Mouse (Mus musculus) myocyte (in vitro differentiated cells): ENCODE data around the gene Homer2.

Experiments
- CEBPB ChIP-seq: IDR thresholded peaks from 2 replicates; pipeline ENCODE4 v1.6.1; 2011; ENCODE audit warnings: mild to moderate bottlenecking, moderate library complexity; ENCODE audit not compliant: poor library complexity, insufficient read depth, severe bottlenecking
- E2F4 ChIP-seq: IDR thresholded peaks from one replicate; pipeline ENCODE4 v1.6.1; 2011; ENCODE audit warnings: mild to moderate bottlenecking, control low read depth, moderate library complexity; ENCODE audit not compliant: insufficient read depth
- MAX ChIP-seq: IDR thresholded peaks from one replicate; pipeline ENCODE4 v1.6.1; 2011; ENCODE audit warnings: low read depth, mild to moderate bottlenecking, control low read depth
- MYOD1 ChIP-seq, 3 experiments: IDR thresholded peaks; one replicate each; pipeline ENCODE4 v1.6.1; 2011; ENCODE audit warnings: control low read depth in 2 of 3, low read depth in 2 of 3, mild to moderate bottlenecking in 2 of 3, moderate library complexity in 1 of 3; ENCODE audit not compliant: insufficient read length in 2 of 3, control insufficient read depth in 1 of 3
- MYOG ChIP-seq, 3 experiments: IDR thresholded peaks; one replicate each; pipeline ENCODE4 v1.6.1; 2011; ENCODE audit warnings: control low read depth in 2 of 3, low read depth in 2 of 3, mild to moderate bottlenecking in 2 of 3; ENCODE audit not compliant: insufficient read length in 2 of 3, control insufficient read depth in 1 of 3, insufficient read depth in 1 of 3
- POLR2A ChIP-seq: IDR thresholded peaks from one replicate; pipeline ENCODE4 v1.6.1; 2011; ENCODE audit warnings: low read depth, mild to moderate bottlenecking, control low read depth, moderate library complexity; ENCODE audit not compliant: insufficient read length
- POLR2AphosphoS2 ChIP-seq: IDR thresholded peaks from one replicate; pipeline ENCODE4 v1.6.1; 2011; ENCODE audit warnings: low read depth, control low read depth; ENCODE audit not compliant: insufficient read length
- REST ChIP-seq: IDR thresholded peaks from one replicate; pipeline ENCODE4 v1.6.1; 2011; ENCODE audit warnings: mild to moderate bottlenecking, control low read depth, moderate library complexity; ENCODE audit not compliant: insufficient read depth, insufficient read length
- SRF ChIP-seq: IDR thresholded peaks from one replicate; pipeline ENCODE4 v1.6.1; 2011; ENCODE audit warnings: low read depth; ENCODE audit not compliant: control insufficient read depth, insufficient read length
- TCF12 ChIP-seq: IDR thresholded peaks from one replicate; pipeline ENCODE4 v1.6.1; 2011; ENCODE audit warnings: mild to moderate bottlenecking, control low read depth; ENCODE audit not compliant: poor library complexity, insufficient read depth, severe bottlenecking
- TCF3 ChIP-seq: IDR thresholded peaks from one replicate; pipeline ENCODE4 v1.6.1; 2011; ENCODE audit warnings: low read depth, control low read depth; ENCODE audit not compliant: insufficient read length
- USF1 ChIP-seq: IDR thresholded peaks from one replicate; pipeline ENCODE4 v1.6.1; 2011; ENCODE audit warnings: low read depth, mild to moderate bottlenecking, control low read depth, moderate library complexity

GRCm38 (mm10) chr7:81583512-81583911 is 123.8 kb downstream of the Homer2 start:
- TF ChIP-seq POLR2A (no peak), MYOD1 (IDR thresholded peaks at IDR 0.05; ENCODE audit: control insufficient read depth in 1 of 3, insufficient read length in 2 of 3, low read depth in 2 of 3) (no peak), MYOG (IDR thresholded peaks at IDR 0.05; ENCODE audit: control insufficient read depth in 1 of 3, insufficient read depth in 1 of 3, insufficient read length in 2 of 3, low read depth in 2 of 3) (no peak), SRF (no peak), USF1 (no peak), TCF3 (no peak), E2F4 (no peak), POLR2AphosphoS2 (no peak), MAX (no peak), REST (no peak), TCF12 (no peak), CEBPB (no peak)
